Mouse (Mus musculus) neural tube, embryonic 15.5 days (tissue): Measurements from ENCODE around the gene Hsf4. TPM values are rescaled to one million over a fixed set of nuclear protein-coding genes. Genes with fewer than 3 reads are reported as not detected.
A peak's percentile ranks its signal among the peaks of the same experiment; 100 is the strongest.

Experiments used
- ATAC-seq: fragments of 200-750 bp; cut with Nextera tagmentation; 2 replicates; pipeline ENCODE4 v1.8.0; 2017; ENCODE audit warnings: mild to moderate bottlenecking, moderate TSS enrichment, moderate library complexity; ENCODE audit not compliant: low FRiP score
- H3K27ac ChIP-seq: fragments of 300-500 bp; sonication (generic); replicated peaks from 2 replicates; pipeline ENCODE4 v1.5.1; 2015; ENCODE audit warnings: mild to moderate bottlenecking, inconsistent platforms
- H3K27me3 ChIP-seq: fragments of 300-500 bp; sonication (generic); replicated peaks from 2 replicates; pipeline ENCODE4 v1.6.1; 2015; ENCODE audit warnings: inconsistent platforms
- H3K36me3 ChIP-seq: fragments of 300-500 bp; sonication (generic); 2 replicates; pipeline ENCODE4 v1.6.1; 2015; ENCODE audit warnings: inconsistent platforms
- H3K4me1 ChIP-seq: fragments of 300-500 bp; sonication (generic); 2 replicates; pipeline ENCODE4 v1.6.1; 2015; ENCODE audit warnings: inconsistent platforms
- H3K4me2 ChIP-seq: fragments of 300-500 bp; sonication (generic); 2 replicates; pipeline ENCODE4 v1.6.1; 2015; ENCODE audit warnings: inconsistent platforms, mild to moderate bottlenecking, moderate library complexity
- H3K4me3 ChIP-seq: fragments of 300-500 bp; sonication (generic); replicated peaks from 2 replicates; pipeline ENCODE4 v1.5.1; 2015; ENCODE audit warnings: mild to moderate bottlenecking, inconsistent platforms
- H3K9ac ChIP-seq: fragments of 300-500 bp; sonication (generic); replicated peaks from 2 replicates; pipeline ENCODE4 v1.6.1; 2015; ENCODE audit warnings: mild to moderate bottlenecking, inconsistent platforms
- H3K9me3 ChIP-seq: fragments of 300-500 bp; sonication (generic); replicated peaks from 2 replicates; pipeline ENCODE4 v1.6.1; 2016; ENCODE audit warnings: inconsistent platforms
- WGBS: fragments of 180-500 bp; shearing (Covaris S2); methylation state at CpG from one replicate; pipeline ENCODE4 v1.1.7; 2015; ENCODE audit warnings: mixed read lengths; 5-methylcytosine and 5-hydroxymethylcytosine counted together
- polyA plus RNA-seq: library from polyadenylated mRNA; unstranded; fragments of >200 nt; fragmentation: Nextera tagmentation; extraction: Ambion mirVana; gene quantifications from 2 replicates; pipeline ENCODE4 v1.2.1, GENCODE M21; 2015

Hsf4 gene
- polyA plus RNA-seq, 1 experiment from 2014 or later, result 0.92 TPM

DNA sequence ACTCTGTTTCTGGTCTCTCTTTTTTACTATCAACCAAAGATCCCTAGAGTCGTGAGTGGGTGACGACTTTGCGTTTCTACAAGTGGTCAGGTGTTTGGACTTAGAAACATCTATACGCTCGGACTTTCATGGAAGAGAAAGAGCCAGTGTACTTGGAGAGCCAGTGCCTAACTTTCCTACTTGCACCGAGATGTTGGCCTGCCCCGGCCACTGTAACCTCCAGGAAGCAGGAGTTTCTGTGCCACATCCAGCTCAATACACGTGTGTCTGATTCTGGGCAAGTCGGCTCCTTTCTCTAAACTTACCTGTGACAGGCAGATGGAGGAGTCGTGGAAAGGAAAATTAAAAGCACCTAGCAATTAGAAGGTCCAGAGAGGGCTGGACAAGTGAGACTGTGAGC, 6.2 kb downstream of the Hsf4 start, which contains the start of gene Nol3:
TSS of gene Nol3 (plus strand) at position 301 of the 400 bp plus-strand sequence.
- Histone ChIP-seq H3K4me2 (peak within 1 kb of the TSS; percentile 89), H3K9ac (peak within 1 kb of the TSS; percentile 47), H3K36me3 (peaks cover 11% of the 10 kb centered on the region), H3K27me3 (peaks cover 95% of the 10 kb centered on the region), H3K4me3 (peak within 1 kb of the TSS; percentile 48), H3K27ac (peak within 1 kb of the TSS; percentile 37; the same call in 1 of the 2 replicates), H3K9me3 (no peaks in the 10 kb centered on the region), H3K4me1 (peaks cover 35% of the 10 kb centered on the region)
- ATAC-seq, result no peak; the same call in 1 of the 2 replicates
- 6% methylated on average over 10 of the region's 10 CpGs for WGBS

DNA sequence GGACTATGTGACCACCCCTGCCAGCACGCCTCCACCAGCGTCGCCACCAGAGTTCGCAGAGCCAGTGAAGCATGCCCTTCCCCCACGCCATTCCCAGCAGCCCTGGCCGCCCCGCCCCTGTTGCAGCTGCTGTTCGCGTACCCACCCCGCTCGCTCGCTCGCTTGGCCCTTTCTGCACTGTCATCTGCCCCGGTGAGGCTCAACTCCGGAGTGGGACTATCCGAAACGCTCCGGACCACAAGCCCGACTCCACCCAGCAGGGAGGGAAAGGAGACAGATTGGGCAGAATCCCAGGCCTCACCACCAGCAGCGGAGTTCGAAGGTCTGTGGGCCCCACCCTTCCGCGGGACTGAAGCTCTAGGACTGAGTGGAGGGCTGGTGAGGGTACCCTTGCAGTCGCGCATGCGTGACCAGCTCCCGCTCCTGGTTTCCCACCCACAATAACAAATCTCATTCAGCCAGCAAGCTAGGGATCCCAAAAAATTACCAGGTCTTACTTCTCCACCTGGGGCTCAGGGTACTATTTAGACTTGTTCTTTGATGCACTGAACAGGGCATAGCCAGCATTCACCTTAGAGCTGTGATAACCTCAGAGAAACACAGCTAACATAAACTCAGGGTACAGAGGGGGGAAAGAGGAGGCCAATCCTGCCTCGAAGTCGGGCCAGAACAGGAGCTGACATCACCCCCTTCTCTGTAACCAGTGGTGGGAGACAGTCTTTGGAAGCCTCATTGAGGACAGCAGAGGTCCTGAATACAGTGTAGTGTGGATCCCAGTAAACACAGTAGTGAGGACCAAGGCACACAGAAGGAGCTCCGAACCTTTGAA, 6.9 kb downstream of the Hsf4 start:
- Histone ChIP-seq H3K4me1 (peaks cover 32% of the 10 kb centered on the region), H3K27ac (peak overlapping the region; percentile 37; the same call in 1 of the 2 replicates), H3K4me2 (peak overlapping the region; percentile 89), H3K27me3 (peaks cover 89% of the 10 kb centered on the region), H3K9ac (peak overlapping the region; percentile 47), H3K4me3 (peak overlapping the region; percentile 48), H3K36me3 (peaks cover 13% of the 10 kb centered on the region), H3K9me3 (no peaks in the 10 kb centered on the region)
- ATAC-seq, result peak; percentile 61
- 3% methylated on average over 30 of the region's 30 CpGs for WGBS

DNA sequence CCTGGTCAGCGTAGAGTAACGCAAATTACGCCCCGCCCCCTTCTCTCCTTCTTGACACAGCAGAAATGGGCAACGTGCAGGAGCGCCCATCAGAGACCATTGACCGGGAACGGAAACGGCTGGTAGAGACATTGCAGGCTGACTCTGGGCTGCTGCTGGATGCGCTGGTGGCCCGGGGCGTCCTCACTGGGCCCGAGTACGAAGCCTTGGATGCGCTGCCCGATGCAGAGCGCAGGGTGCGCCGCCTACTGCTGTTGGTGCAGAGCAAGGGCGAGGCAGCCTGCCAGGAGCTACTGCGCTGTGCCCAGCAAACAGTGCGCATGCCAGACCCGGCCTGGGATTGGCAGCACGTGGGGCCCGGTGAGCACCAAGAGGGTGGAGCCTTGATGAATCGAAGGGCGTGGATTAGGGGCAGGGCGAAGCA, 9.3 kb downstream of the Hsf4 start:
- 3% methylated on average over 28 of the region's 28 CpGs for WGBS
- H3K27me3 ChIP-seq, result peaks cover 66% of the 10 kb centered on the region
- H3K9ac ChIP-seq, result no peak overlapping the region
- peak; percentile 54 for ATAC-seq
- no peaks in the 10 kb centered on the region for H3K9me3 ChIP-seq
- no peak overlapping the region for H3K27ac ChIP-seq
- peaks cover 40% of the 10 kb centered on the region for H3K4me1 ChIP-seq
- H3K4me3 ChIP-seq, result peak overlapping the region; percentile 25
- peaks cover 37% of the 10 kb centered on the region for H3K36me3 ChIP-seq
- peak overlapping the region; percentile 56 for H3K4me2 ChIP-seq

GRCm38 (mm10) chr8:105280567-105280966, 11.0 kb downstream of the Hsf4 start:
- Histone ChIP-seq H3K4me2 (no peak overlapping the region), H3K9ac (no peak overlapping the region), H3K36me3 (peaks cover 44% of the 10 kb centered on the region), H3K4me1 (peaks cover 44% of the 10 kb centered on the region), H3K27ac (no peak overlapping the region), H3K4me3 (no peak overlapping the region), H3K9me3 (no peaks in the 10 kb centered on the region), H3K27me3 (peaks cover 50% of the 10 kb centered on the region)
- 77% methylated on average over 3 of the region's 3 CpGs for WGBS
- ATAC-seq, result no peak

DNA sequence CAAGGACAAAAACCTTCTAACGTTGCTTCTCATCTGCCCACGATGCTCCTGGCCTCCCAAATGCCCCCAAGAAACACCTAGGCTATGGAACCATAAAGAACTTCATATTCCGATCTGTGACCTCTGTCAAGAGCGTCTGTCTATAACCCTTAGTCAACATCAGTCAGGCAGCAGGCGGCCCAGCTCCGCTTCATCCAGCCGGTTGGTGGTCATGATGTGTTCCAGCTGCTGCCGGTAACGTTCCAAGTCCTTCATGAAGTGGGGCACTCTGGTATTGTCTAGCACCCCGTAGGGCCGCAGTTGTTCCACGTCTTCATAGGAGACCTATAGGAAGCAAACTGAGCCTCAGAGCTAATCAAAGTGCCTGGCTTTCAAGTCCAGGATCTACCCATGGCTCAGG, 12.2 kb downstream of the Hsf4 start:
- Histone ChIP-seq H3K4me2 (no peak overlapping the region), H3K27me3 (peaks cover 38% of the 10 kb centered on the region), H3K4me1 (peaks cover 44% of the 10 kb centered on the region), H3K9ac (no peak overlapping the region), H3K9me3 (no peaks in the 10 kb centered on the region), H3K27ac (no peak overlapping the region), H3K4me3 (no peak overlapping the region), H3K36me3 (peaks cover 47% of the 10 kb centered on the region)
- no peak for ATAC-seq
- 90% methylated on average over 12 of the region's 12 CpGs for WGBS

GRCm38 (mm10) chr8:105282239-105282638, 12.6 kb downstream of the Hsf4 start:
- Histone ChIP-seq H3K4me1 (peaks cover 44% of the 10 kb centered on the region), H3K9ac (no peak overlapping the region), H3K27ac (no peak overlapping the region), H3K4me3 (no peak overlapping the region), H3K36me3 (peaks cover 47% of the 10 kb centered on the region), H3K9me3 (no peaks in the 10 kb centered on the region), H3K4me2 (no peak overlapping the region), H3K27me3 (peaks cover 34% of the 10 kb centered on the region)
- no peak for ATAC-seq
- WGBS, result 91% methylated on average over 4 of the region's 4 CpGs

DNA sequence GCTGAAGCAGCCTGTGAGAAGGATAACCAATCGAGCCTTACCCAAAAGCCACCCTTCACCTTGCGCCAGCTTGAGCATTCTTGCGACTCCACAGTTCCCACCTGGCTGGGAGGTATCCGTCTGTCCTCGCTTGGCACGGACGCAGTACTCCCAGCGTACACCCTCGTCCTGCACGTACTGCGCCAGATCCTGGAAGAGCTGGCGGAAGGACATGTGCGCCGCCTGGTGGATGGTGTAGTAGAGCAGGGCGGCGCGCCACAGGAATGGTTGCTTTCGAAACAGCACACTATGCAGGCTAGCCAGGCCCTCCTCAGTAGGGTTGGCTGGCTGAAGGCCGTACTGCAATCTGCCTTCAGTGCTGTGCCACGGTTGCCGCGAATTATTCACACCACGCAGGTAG, 13.5 kb downstream of the Hsf4 start:
- H3K4me2 ChIP-seq, result no peak overlapping the region
- peaks cover 47% of the 10 kb centered on the region for H3K36me3 ChIP-seq
- H3K9ac ChIP-seq, result no peak overlapping the region
- ATAC-seq, result no peak
- H3K27ac ChIP-seq, result no peak overlapping the region
- H3K27me3 ChIP-seq, result peaks cover 25% of the 10 kb centered on the region
- H3K9me3 ChIP-seq, result no peaks in the 10 kb centered on the region
- WGBS, result 28% methylated on average over 23 of the region's 23 CpGs
- no peak overlapping the region for H3K4me3 ChIP-seq
- H3K4me1 ChIP-seq, result peaks cover 52% of the 10 kb centered on the region

DNA sequence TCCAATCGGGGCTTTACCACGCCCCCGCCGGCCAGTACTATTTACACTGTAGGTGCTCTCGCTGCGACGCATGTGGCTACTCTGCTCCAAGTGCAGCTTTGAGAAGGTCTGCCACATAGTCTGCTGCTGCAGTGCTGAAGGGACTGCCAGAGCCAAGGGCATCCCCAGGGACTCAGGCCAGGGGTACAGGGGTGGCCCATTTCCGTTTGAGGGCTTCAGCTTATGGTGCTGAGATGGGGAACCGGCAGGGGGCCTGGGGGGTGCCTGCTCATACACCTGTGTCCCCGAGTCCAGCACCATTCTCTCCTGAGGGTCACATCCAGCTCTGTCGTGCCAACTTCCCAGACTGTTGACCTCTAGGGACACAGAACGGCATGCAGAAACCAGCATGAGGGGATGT, 15.9 kb downstream of the Hsf4 start:
- peaks cover 39% of the 10 kb centered on the region for H3K36me3 ChIP-seq
- peaks cover 59% of the 10 kb centered on the region for H3K4me1 ChIP-seq
- peaks cover 2% of the 10 kb centered on the region for H3K27me3 ChIP-seq
- H3K4me3 ChIP-seq, result no peak overlapping the region
- no peak overlapping the region for H3K9ac ChIP-seq
- peak overlapping the region; percentile 77; the same call in 1 of the 2 replicates for H3K4me2 ChIP-seq
- 34% methylated on average over 12 of the region's 12 CpGs for WGBS
- no peaks in the 10 kb centered on the region for H3K9me3 ChIP-seq
- H3K27ac ChIP-seq, result no peak overlapping the region
- no peak for ATAC-seq

- 92% methylated on average over 4 of the region's 4 CpGs for WGBS
- Histone ChIP-seq H3K4me3 (peak overlapping the region; percentile 8; the same call in 1 of the 2 replicates), H3K4me1 (peaks cover 64% of the 10 kb centered on the region)
Measured at GRCm38 (mm10) chr8:105286907-105287306, 17.3 kb downstream of the Hsf4 start.

DNA sequence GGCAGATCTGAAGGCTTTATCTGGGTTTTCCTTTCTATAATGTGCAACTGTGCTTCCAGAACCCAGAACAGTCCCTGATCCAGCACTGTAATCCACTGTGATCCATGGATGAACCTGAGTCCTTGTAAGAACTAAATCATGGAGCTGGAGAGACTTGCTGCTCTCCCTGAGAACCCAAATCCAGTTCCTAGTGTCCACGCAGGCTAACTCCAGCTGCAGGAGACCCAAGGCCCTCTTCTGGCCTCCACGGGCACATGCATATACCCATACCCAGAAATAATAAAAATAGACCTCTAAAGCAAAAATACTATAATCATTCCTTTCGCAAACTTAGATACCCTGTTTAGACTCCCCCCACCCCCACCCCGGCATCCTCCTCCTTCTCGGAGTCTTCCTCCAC, 18.6 kb downstream of the Hsf4 start:
- Histone ChIP-seq H3K4me2 (peak overlapping the region; percentile 77), H3K9ac (peak overlapping the region; percentile 61), H3K36me3 (peaks cover 16% of the 10 kb centered on the region), H3K9me3 (no peaks in the 10 kb centered on the region), H3K4me3 (peak overlapping the region; percentile 58), H3K27me3 (no peaks in the 10 kb centered on the region), H3K4me1 (peaks cover 62% of the 10 kb centered on the region), H3K27ac (peak overlapping the region; percentile 94)
- 78% methylated on average over 5 of the region's 5 CpGs for WGBS
- no peak for ATAC-seq

More at GRCm38 (mm10) chr8:105286907-105287306, 17.3 kb downstream of the Hsf4 start:
- no peak for ATAC-seq
- Histone ChIP-seq H3K9me3 (no peaks in the 10 kb centered on the region), H3K36me3 (peaks cover 30% of the 10 kb centered on the region), H3K9ac (no peak overlapping the region), H3K4me2 (peak overlapping the region; percentile 77), H3K27ac (no peak overlapping the region), H3K27me3 (no peaks in the 10 kb centered on the region; the same call in 1 of the 2 replicates)

GRCm38 (mm10) chr8:105288958-105289732, 19.5 kb downstream of the Hsf4 start:
- Histone ChIP-seq H3K4me1 (peaks cover 57% of the 10 kb centered on the region), H3K27ac (peak overlapping the region; percentile 94), H3K36me3 (peaks cover 10% of the 10 kb centered on the region; the same call in 1 of the 2 replicates), H3K9me3 (no peaks in the 10 kb centered on the region), H3K4me2 (peak overlapping the region; percentile 77), H3K27me3 (no peaks in the 10 kb centered on the region), H3K9ac (peak overlapping the region; percentile 61), H3K4me3 (peak overlapping the region; percentile 58)
- WGBS, result under 1% methylated on average over 53 of the region's 53 CpGs
- ATAC-seq, result peak; percentile 94
